Mouse (Mus musculus): ENCODE measurements at regions not wholly inside any gene's neighbourhood (a gene's known extent, or its start where the extent isn't known, plus 50 kb on each side); places are given as distances from the start of the nearest gene placed in this dataset.

GRCm38 (mm10) chr17:62306524-62306923 is 574.6 kb downstream of the Efna5 start:
- Histone ChIP-seq H3K27ac (no peak overlapping the region), H3K27me3 (ENCODE audit: control insufficient read depth, insufficient read depth, low read length) (no peaks in the 10 kb centered on the region), H3K36me3 (ENCODE audit: control insufficient read depth, insufficient read depth, low read length) (no peaks in the 10 kb centered on the region), H3K4me1 (ENCODE audit: control insufficient read depth, insufficient read depth, low read length) (no peaks in the 10 kb centered on the region), H3K9ac (ENCODE audit: low read depth, low read length) (no peak overlapping the region), H3K79me2 (replicated peaks; ENCODE audit: control insufficient read depth, insufficient read depth, low read length) (no peaks in the 10 kb centered on the region), H3K4me3 (no peak overlapping the region)
- intact Hi-C loops (cut with DNase I) = no loop called here
- WGBS = 75% methylated on average over 1 of the region's 1 CpGs
- TF ChIP-seq EP300 (IDR thresholded peaks at IDR 0.05; ENCODE audit: insufficient read depth, low read depth, low read length) = no peak
- no peak for TF ChIP-seq CTCF (IDR thresholded peaks at IDR 0.05)
- no peak for TF ChIP-seq POLR2A (IDR thresholded peaks at IDR 0.05; ENCODE audit: insufficient read depth, low read depth, low read length)
- DNase-seq = no peak

DNA sequence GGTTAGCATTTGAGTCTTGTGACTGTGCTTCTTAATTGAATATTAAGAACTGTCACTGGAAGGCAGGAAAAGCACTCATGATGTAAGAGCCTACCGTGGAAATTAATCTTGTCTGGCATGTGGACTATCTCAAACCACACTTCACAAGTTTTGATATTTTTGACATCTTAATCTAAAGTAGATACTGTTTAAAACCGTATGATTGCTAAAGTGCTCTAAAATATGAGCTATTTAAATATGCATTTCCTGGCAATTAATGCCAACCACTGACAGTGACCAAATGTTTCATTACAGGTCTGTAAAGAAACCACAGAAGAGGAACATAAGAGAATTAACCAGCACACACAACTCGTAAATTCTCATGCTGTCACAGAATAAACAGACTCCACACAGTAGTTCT is 576.0 kb downstream of the Efna5 start:
- TF ChIP-seq CTCF (IDR thresholded peaks at IDR 0.05) = no peak
- TF ChIP-seq POLR2A (IDR thresholded peaks at IDR 0.05; ENCODE audit: insufficient read depth, low read depth, low read length) = no peak
- TF ChIP-seq EP300 (IDR thresholded peaks at IDR 0.05; ENCODE audit: insufficient read depth, low read depth, low read length) = no peak
- no peak overlapping the region for H3K27ac ChIP-seq
- no peaks in the 10 kb centered on the region for H3K36me3 ChIP-seq (ENCODE audit: control insufficient read depth, insufficient read depth, low read length)
- no peak for DNase-seq
- intact Hi-C loops (cut with DNase I) = no loop called here
- H3K27me3 ChIP-seq (ENCODE audit: control insufficient read depth, insufficient read depth, low read length) = no peaks in the 10 kb centered on the region
- no peaks in the 10 kb centered on the region for H3K79me2 ChIP-seq (replicated peaks; ENCODE audit: control insufficient read depth, insufficient read depth, low read length)
- no peak overlapping the region for H3K9ac ChIP-seq (ENCODE audit: low read depth, low read length)
- no peaks in the 10 kb centered on the region for H3K4me1 ChIP-seq (ENCODE audit: control insufficient read depth, insufficient read depth, low read length)
- WGBS = 31% methylated on average over 3 of the region's 3 CpGs
- no peak overlapping the region for H3K4me3 ChIP-seq

DNA sequence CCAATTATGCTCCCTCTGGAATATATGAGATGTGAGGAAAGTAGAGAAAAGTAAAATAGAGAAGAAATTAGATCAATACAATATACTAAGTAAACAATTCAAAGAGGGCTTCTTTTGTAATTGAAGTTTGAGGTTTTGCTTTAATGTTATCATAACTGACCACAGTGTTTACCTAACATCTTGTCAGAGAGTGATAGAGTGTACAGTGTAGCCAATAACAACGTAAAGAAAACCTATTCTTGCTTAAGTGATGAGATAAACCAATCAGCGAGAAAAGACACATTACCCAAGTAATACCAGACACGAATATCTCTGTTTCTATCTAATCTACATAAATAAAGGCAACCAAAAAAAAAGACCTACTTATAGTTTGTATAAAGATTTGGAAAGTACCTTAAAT is 577.0 kb downstream of the Efna5 start:
- TF ChIP-seq EP300 (IDR thresholded peaks at IDR 0.05; ENCODE audit: insufficient read depth, low read depth, low read length) (no peak), CTCF (IDR thresholded peaks at IDR 0.05) (no peak), POLR2A (IDR thresholded peaks at IDR 0.05; ENCODE audit: insufficient read depth, low read depth, low read length) (no peak)
- intact Hi-C loops (cut with DNase I) = no loop called here
- WGBS = 57% methylated on average over 3 of the region's 3 CpGs

GRCm38 (mm10) chr17:62299875-62300274 is 581.2 kb downstream of the Efna5 start:
- H3K4me3 ChIP-seq = no peak overlapping the region
- intact Hi-C loops (cut with DNase I) = no loop called here
- no peaks in the 10 kb centered on the region for H3K4me1 ChIP-seq (ENCODE audit: control insufficient read depth, insufficient read depth, low read length)
- H3K27me3 ChIP-seq (ENCODE audit: control insufficient read depth, insufficient read depth, low read length) = no peaks in the 10 kb centered on the region
- H3K27ac ChIP-seq = no peak overlapping the region
- no peak overlapping the region for H3K9ac ChIP-seq (ENCODE audit: low read depth, low read length)
- H3K36me3 ChIP-seq (ENCODE audit: control insufficient read depth, insufficient read depth, low read length) = no peaks in the 10 kb centered on the region
- H3K79me2 ChIP-seq (replicated peaks; ENCODE audit: control insufficient read depth, insufficient read depth, low read length) = no peaks in the 10 kb centered on the region
- no peak for TF ChIP-seq EP300 (IDR thresholded peaks at IDR 0.05; ENCODE audit: insufficient read depth, low read depth, low read length)
- DNase-seq = no peak
- 39% methylated on average over 9 of the region's 9 CpGs for WGBS

More for the DNA sequence above, 577.0 kb downstream of the Efna5 start:
- no peaks in the 10 kb centered on the region for H3K4me1 ChIP-seq (ENCODE audit: control insufficient read depth, insufficient read depth, low read length)
- DNase-seq = no peak
- H3K9ac ChIP-seq (ENCODE audit: low read depth, low read length) = no peak overlapping the region
- H3K4me3 ChIP-seq = no peak overlapping the region
- H3K36me3 ChIP-seq (ENCODE audit: control insufficient read depth, insufficient read depth, low read length) = no peaks in the 10 kb centered on the region
- H3K27me3 ChIP-seq (ENCODE audit: control insufficient read depth, insufficient read depth, low read length) = no peaks in the 10 kb centered on the region
- no peak overlapping the region for H3K27ac ChIP-seq
- H3K79me2 ChIP-seq (replicated peaks; ENCODE audit: control insufficient read depth, insufficient read depth, low read length) = no peaks in the 10 kb centered on the region

DNA sequence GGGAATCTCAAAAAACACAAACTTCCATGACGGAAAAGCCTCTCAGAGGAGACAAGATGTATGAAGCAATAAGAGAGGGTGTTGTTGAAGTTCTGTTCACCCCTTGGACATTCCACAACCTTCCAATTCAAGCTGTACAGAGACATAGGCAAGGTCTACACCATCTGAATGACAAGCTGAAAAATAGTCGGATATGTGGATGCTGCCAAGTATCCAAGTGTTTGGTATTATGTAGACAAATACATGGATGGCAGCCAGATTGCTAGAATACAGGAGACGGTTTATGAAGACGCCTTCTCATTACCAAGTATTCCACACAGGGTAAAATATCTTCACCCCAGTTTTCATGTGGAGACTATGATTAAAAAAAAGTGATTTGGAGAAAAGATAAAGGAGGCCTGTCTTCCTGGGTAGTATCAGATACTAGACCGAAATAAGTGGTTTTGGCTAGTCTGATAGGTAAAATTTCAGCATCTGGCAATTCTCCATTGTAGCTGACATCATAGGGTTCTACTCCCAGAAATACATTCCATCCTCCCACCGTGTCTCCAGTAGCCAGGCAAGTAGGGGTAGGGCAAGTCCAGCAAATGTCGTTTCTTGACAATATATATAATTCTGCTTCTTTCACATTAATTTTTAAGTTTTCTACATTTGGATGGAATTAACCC is 583.6 kb downstream of the Efna5 start:
- no peak overlapping the region for H3K4me3 ChIP-seq
- no peak overlapping the region for H3K9ac ChIP-seq (ENCODE audit: low read depth, low read length)
- no peaks in the 10 kb centered on the region for H3K27me3 ChIP-seq (ENCODE audit: control insufficient read depth, insufficient read depth, low read length)
- WGBS = 49% methylated on average over 7 of the region's 7 CpGs
- H3K4me1 ChIP-seq (ENCODE audit: control insufficient read depth, insufficient read depth, low read length) = no peaks in the 10 kb centered on the region
- intact Hi-C loops (cut with DNase I) = no loop called here
- TF ChIP-seq EP300 (IDR thresholded peaks at IDR 0.05; ENCODE audit: insufficient read depth, low read depth, low read length) (no peak), POLR2A (IDR thresholded peaks at IDR 0.05; ENCODE audit: insufficient read depth, low read depth, low read length) (no peak), CTCF (IDR thresholded peaks at IDR 0.05) (no peak)
- no peaks in the 10 kb centered on the region for H3K79me2 ChIP-seq (replicated peaks; ENCODE audit: control insufficient read depth, insufficient read depth, low read length)
- no peak overlapping the region for H3K27ac ChIP-seq
- no peaks in the 10 kb centered on the region for H3K36me3 ChIP-seq (ENCODE audit: control insufficient read depth, insufficient read depth, low read length)
- DNase-seq = no peak

DNA sequence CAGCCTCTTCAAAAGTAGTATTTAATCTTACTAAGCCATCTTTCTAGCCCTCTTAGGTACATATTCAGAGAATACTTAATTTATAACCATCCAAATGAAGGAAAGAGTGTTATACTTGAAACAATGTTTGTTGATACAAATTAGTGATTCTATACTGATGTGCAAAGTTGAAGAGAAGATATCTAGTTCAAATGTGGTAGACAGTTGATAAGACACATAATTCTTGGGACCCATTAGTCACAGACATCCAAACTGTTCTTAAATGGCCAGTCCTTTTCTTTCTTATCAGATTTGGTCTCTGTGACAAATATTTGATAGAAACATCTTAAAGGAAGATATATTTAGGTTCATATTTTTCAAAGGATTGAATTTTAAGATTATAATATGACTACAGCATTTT is 585.7 kb downstream of the Efna5 start:
- no peak overlapping the region for H3K4me3 ChIP-seq
- TF ChIP-seq EP300 (IDR thresholded peaks at IDR 0.05; ENCODE audit: insufficient read depth, low read depth, low read length) = no peak
- no peaks in the 10 kb centered on the region for H3K36me3 ChIP-seq (ENCODE audit: control insufficient read depth, insufficient read depth, low read length)

More for the DNA sequence above, 585.7 kb downstream of the Efna5 start:
- H3K79me2 ChIP-seq (replicated peaks; ENCODE audit: control insufficient read depth, insufficient read depth, low read length) = no peaks in the 10 kb centered on the region
- no peak overlapping the region for H3K9ac ChIP-seq (ENCODE audit: low read depth, low read length)
- intact Hi-C loops (cut with DNase I) = no loop called here
- no peak for DNase-seq
- no peaks in the 10 kb centered on the region for H3K27me3 ChIP-seq (ENCODE audit: control insufficient read depth, insufficient read depth, low read length)
- no peak overlapping the region for H3K27ac ChIP-seq
- H3K4me1 ChIP-seq (ENCODE audit: control insufficient read depth, insufficient read depth, low read length) = no peaks in the 10 kb centered on the region

Data from heart, adult 2 months (tissue).